Comparison of ENCODE assay signal across 1 mouse cellular context in the genomic region with DNA sequence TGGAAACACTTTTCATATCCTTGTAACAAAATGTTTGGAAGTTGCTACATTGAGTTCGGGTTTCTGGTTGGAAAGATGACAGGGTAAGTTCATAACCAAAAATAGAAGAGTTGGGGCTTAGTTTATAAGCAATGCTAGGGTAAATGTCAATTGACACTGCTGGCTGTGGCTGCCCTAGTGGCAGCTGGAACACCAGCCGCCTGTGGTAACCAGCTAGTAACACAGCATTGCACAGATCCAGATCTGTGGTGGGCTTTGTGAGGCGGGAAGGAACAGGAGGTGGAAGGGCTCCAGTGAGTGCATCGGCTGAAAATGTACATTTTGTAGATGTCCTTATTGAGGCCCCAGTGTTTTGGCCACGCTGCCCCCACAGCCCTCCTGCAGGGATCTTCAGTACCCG.
TF ChIP-seq lines count a peak whose summit lies in the region.

No protein-coding gene starts in this region.

TF ChIP-seq in CH12.LX, 34 proteins besides CTCF, POLR2A, EP300 and RAD21 (continued from another document):
- TF ChIP-seq ZNF384 (IDR thresholded peaks at IDR 0.05; ENCODE audit: low read depth, low read length) (no peak), ELF1 (IDR thresholded peaks at IDR 0.05; ENCODE audit: low read depth, low read length) (no peak), TCF12 (IDR thresholded peaks at IDR 0.05; ENCODE audit: low read depth, low read length) (no peak), JUN (IDR thresholded peaks at IDR 0.05; ENCODE audit: insufficient read depth, low read depth, low read length) (no peak), JUND (conservative IDR thresholded peaks at IDR 0.05; ENCODE audit: low read depth, low read length) (no peak), KAT2A (IDR thresholded peaks at IDR 0.05; ENCODE audit: insufficient replicate concordance, low read length) (no peak)
